Mouse (Mus musculus): ENCODE measurements around the gene Ccdc47.

The Ccdc47 gene

GRCm38 (mm10) chr11:106198277-106198676 is 17.9 kb downstream of the Ccdc47 start:
- DNase-seq (ENCODE audit: low spot score): no peak

- DNase-seq (ENCODE audit: low spot score): no peak
Measured at GRCm38 (mm10) chr11:106195341-106195740, 20.8 kb downstream of the Ccdc47 start.

GRCm38 (mm10) chr11:106194891-106195290 is 21.3 kb downstream of the Ccdc47 start:
- DNase-seq (ENCODE audit: low spot score): no peak

- no peak for DNase-seq (ENCODE audit: low spot score)
Measured at GRCm38 (mm10) chr11:106194155-106194541, 22.0 kb downstream of the Ccdc47 start.

GRCm38 (mm10) chr11:106193371-106194154 is 22.6 kb downstream of the Ccdc47 start:
- DNase-seq (ENCODE audit: low spot score): peak; percentile 97

GRCm38 (mm10) chr11:106192657-106193370 is 23.3 kb downstream of the Ccdc47 start:
- DNase-seq (ENCODE audit: low spot score): no peak

GRCm38 (mm10) chr11:106192241-106192640 is 23.9 kb downstream of the Ccdc47 start:
- no peak for DNase-seq (ENCODE audit: low spot score)

- DNase-seq (ENCODE audit: low spot score): no peak
Measured at GRCm38 (mm10) chr11:106191716-106192115, 24.4 kb downstream of the Ccdc47 start.

- no peak for DNase-seq (ENCODE audit: low spot score)
Measured at GRCm38 (mm10) chr11:106187326-106187725, 28.8 kb downstream of the Ccdc47 start.

GRCm38 (mm10) chr11:106180449-106180801 is 35.7 kb downstream of the Ccdc47 start:
- no peak for DNase-seq (ENCODE audit: low spot score)

- DNase-seq (ENCODE audit: low spot score): no peak
Measured at GRCm38 (mm10) chr11:106179711-106180448, 36.3 kb downstream of the Ccdc47 start.

GRCm38 (mm10) chr11:106178036-106178782 is 37.9 kb downstream of the Ccdc47 start:
- no peak for DNase-seq (ENCODE audit: low spot score)

- no peak for DNase-seq (ENCODE audit: low spot score)
Measured at GRCm38 (mm10) chr11:106176372-106176771, 39.8 kb downstream of the Ccdc47 start.

GRCm38 (mm10) chr11:106175081-106175480 is 41.1 kb downstream of the Ccdc47 start:
- no peak for DNase-seq (ENCODE audit: low spot score)

GRCm38 (mm10) chr11:106174372-106174771 is 41.8 kb downstream of the Ccdc47 start:
- DNase-seq (ENCODE audit: low spot score): no peak

- no peak for DNase-seq (ENCODE audit: low spot score)
Measured at GRCm38 (mm10) chr11:106173228-106173627, 42.9 kb downstream of the Ccdc47 start.

GRCm38 (mm10) chr11:106170807-106171206 is 45.3 kb downstream of the Ccdc47 start:
- DNase-seq (ENCODE audit: low spot score): peak; percentile 39

- DNase-seq (ENCODE audit: low spot score): no peak
Measured at GRCm38 (mm10) chr11:106167435-106167834, 48.7 kb downstream of the Ccdc47 start.

- no peak for DNase-seq (ENCODE audit: low spot score)
Measured at GRCm38 (mm10) chr11:106164601-106165180, 51.5 kb downstream of the Ccdc47 start.

- no peak for DNase-seq (ENCODE audit: low spot score)
Measured at GRCm38 (mm10) chr11:106163546-106163945, 52.6 kb downstream of the Ccdc47 start.

GRCm38 (mm10) chr11:106162237-106162636 is 53.9 kb downstream of the Ccdc47 start:
- no peak for DNase-seq (ENCODE audit: low spot score)

All from embryo, embryonic 10 days (tissue).